In genomic region chr2:113674647-113675443, GRCm38 (mm10) we compare ENCODE assay signal across 10 mouse cellular contexts.
DNase-seq lines count a peak whose midpoint lies in the region; ATAC-seq lines count a peak whose summit lies in the region.
"Had no signal": no experiment of that assay in that cellular context is flagged by ENCODE, and none has a peak within 500 bp of the region (broad histone marks: within the 10 kb centered on the region; RNA-seq: fewer than 3 reads in every experiment).

No protein-coding gene starts in this region.

- peak; percentile 13 for DNase-seq in ovary, postnatal 36 days (ENCODE audit: low spot score)
- no peak for DNase-seq in ovary, adult 18-20 months (ENCODE audit: low spot score)
- peak; percentile 64 for DNase-seq in mesoderm, embryonic 11.5 days (ENCODE audit: low read depth, low spot score)
- DNase-seq in gastrocnemius, adult 8-10 months (ENCODE audit: low spot score in 2 of 2) = no peak
- DNase-seq in left cerebral cortex, postnatal 14 days (ENCODE audit: low spot score in 2 of 2) = no peak
- no peak for DNase-seq in gastrocnemius, postnatal 10 days
- DNase-seq: adrenal gland, postnatal 14 days; liver, postnatal 0 days had no signal

- H3K4me2 ChIP-seq in hindbrain, embryonic 12.5 days (replicated peaks) = peak overlapping the region; percentile 17; the same call in 1 of the 2 replicates
- H3K4me2 ChIP-seq: heart, embryonic 12.5 days had no signal

- H3K4me3 ChIP-seq in hindbrain, embryonic 12.5 days = no peak overlapping the region
- H3K4me3 ChIP-seq: heart, embryonic 12.5 days had no signal

- H3K9ac ChIP-seq in hindbrain, embryonic 12.5 days = no peak overlapping the region
- H3K9ac ChIP-seq: heart, embryonic 12.5 days; liver, postnatal 0 days had no signal

- H3K4me1 ChIP-seq in hindbrain, embryonic 12.5 days = peaks cover 7% of the 10 kb centered on the region

- no peaks in the 10 kb centered on the region for H3K36me3 ChIP-seq in hindbrain, embryonic 12.5 days
- H3K36me3 ChIP-seq: heart, embryonic 12.5 days had no signal

- H3K9me3 ChIP-seq in hindbrain, embryonic 12.5 days (replicated peaks) = no peaks in the 10 kb centered on the region
- H3K9me3 ChIP-seq: heart, embryonic 12.5 days had no signal

- intact Hi-C loops in left cerebral cortex, postnatal 14 days (cut with DNase I) = no loop called here

- no peak overlapping the region for H3K27ac ChIP-seq in hindbrain, embryonic 12.5 days

- 24% methylated on average over 10 of the region's 10 CpGs for WGBS in hindbrain, embryonic 12.5 days

- peak; percentile 74; the same call in 1 of the 2 replicates for ATAC-seq in hindbrain, embryonic 12.5 days (ENCODE audit: low FRiP score)
- ATAC-seq: liver, postnatal 0 days had no signal

- H3K27me3 ChIP-seq in hindbrain, embryonic 12.5 days = no peaks in the 10 kb centered on the region

Comparison
In these comparisons a context has a peak if more than half of its experiments do, and no peak if none do; other contexts are left out.
1. DNase-seq: peak in ovary, postnatal 36 days (single experiment) and mesoderm, embryonic 11.5 days (single experiment); none in ovary, adult 18-20 months (single experiment), gastrocnemius, adult 8-10 months (0 of 2), left cerebral cortex, postnatal 14 days (0 of 2) and gastrocnemius, postnatal 10 days (single experiment).